Mouse (Mus musculus) testis, adult 2 months (tissue): ENCODE results near the gene Aqp7. TPM values are rescaled to one million over a fixed set of nuclear protein-coding genes. Genes with fewer than 3 reads are reported as not detected.
A peak's percentile ranks its signal among the peaks of the same experiment; 100 is the strongest.

Experiments used
- H3K27ac ChIP-seq: fragments of 200-500 bp; 2 replicates; pipeline ENCODE4 v1.5.1; 2012; ENCODE audit warnings: low read depth, low read length; ENCODE audit not compliant: control insufficient read depth, insufficient read depth
- H3K27me3 ChIP-seq: fragments of 200-500 bp; 2 replicates; pipeline ENCODE4 v1.6.1; 2012; ENCODE audit warnings: mild to moderate bottlenecking, low read length, moderate library complexity; ENCODE audit not compliant: control insufficient read depth, insufficient read depth
- H3K36me3 ChIP-seq: fragments of 200-500 bp; 2 replicates; pipeline ENCODE4 v1.6.1; 2012; ENCODE audit warnings: mild to moderate bottlenecking, low read length; ENCODE audit not compliant: control insufficient read depth, insufficient read depth
- H3K4me1 ChIP-seq: fragments of 200-500 bp; 2 replicates; pipeline ENCODE4 v1.6.1; 2012; ENCODE audit warnings: low read length; ENCODE audit not compliant: control insufficient read depth, insufficient read depth
- H3K4me3 ChIP-seq: fragments of 200-500 bp; 2 replicates; pipeline ENCODE4 v1.5.1; 2012; ENCODE audit warnings: low read depth, mild to moderate bottlenecking, low read length, moderate library complexity, mixed read lengths; ENCODE audit not compliant: control insufficient read depth
- CTCF ChIP-seq: fragments of 200-500 bp; IDR thresholded peaks from 2 replicates; pipeline ENCODE4 v1.5.1; 2012; ENCODE audit warnings: low read depth, mild to moderate bottlenecking, inconsistent platforms, low read length, moderate library complexity; ENCODE audit not compliant: control insufficient read depth, insufficient read depth, insufficient replicate concordance
- POLR2A ChIP-seq: fragments of 200-500 bp; IDR thresholded peaks from 2 replicates; pipeline ENCODE4 v1.6.1; 2012; ENCODE audit warnings: low read depth, mild to moderate bottlenecking, inconsistent platforms, low read length, moderate library complexity; ENCODE audit not compliant: control insufficient read depth
- polyA plus RNA-seq: library from polyadenylated mRNA; depleted of rRNA; stranded (reverse); fragments of >200 nt; gene quantifications from 2 replicates; pipeline ENCODE4 v1.2.3, GENCODE M21; 2012; rRNA removed

Gene Aqp7
- polyA plus RNA-seq: 174 and 180 TPM in 2 replicates

GRCm38 (mm10) chr4:41047524-41048271 is at the start of gene Aqp7:
TSS of gene Aqp7 (minus strand) at chr4:41048139.
- Histone ChIP-seq H3K27ac (peak within 1 kb of the TSS; percentile 39; the same call in 1 of the 2 replicates), H3K27me3 (no peaks in the 10 kb centered on the region), H3K36me3 (no peaks in the 10 kb centered on the region), H3K4me1 (peaks cover 5% of the 10 kb centered on the region; the same call in 1 of the 2 replicates), H3K4me3 (peak within 1 kb of the TSS; percentile 89)
- TF ChIP-seq CTCF (no peak), POLR2A (peak; percentile 62)

DNA sequence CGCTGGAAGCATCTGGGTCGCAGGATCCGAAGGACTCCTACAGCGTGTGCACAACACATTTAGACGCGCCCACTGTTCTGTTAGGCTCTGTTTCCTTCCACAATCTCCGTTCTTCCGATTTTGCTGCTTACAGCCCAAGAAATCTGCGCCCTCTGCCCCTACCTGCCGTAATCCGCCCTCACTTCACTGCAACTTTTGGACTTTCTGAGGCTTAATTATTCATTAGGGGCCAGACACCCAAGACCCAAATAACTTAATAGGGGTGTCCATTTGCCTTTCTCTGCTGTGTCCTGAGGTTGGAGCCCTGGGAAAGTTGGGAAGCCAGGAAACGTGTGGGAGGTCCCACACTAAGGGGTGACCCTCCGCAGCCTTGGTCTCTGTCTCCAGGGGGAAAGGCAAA is 49.4 kb upstream of the Aqp7 start:
- no peaks in the 10 kb centered on the region for H3K36me3 ChIP-seq
- no peak for TF ChIP-seq POLR2A
- no peak for TF ChIP-seq CTCF
- no peaks in the 10 kb centered on the region; the same call in 1 of the 2 replicates for H3K27me3 ChIP-seq
- no peak overlapping the region for H3K27ac ChIP-seq
- peak overlapping the region; percentile 61 for H3K4me3 ChIP-seq
- H3K4me1 ChIP-seq: peaks cover 18% of the 10 kb centered on the region

DNA sequence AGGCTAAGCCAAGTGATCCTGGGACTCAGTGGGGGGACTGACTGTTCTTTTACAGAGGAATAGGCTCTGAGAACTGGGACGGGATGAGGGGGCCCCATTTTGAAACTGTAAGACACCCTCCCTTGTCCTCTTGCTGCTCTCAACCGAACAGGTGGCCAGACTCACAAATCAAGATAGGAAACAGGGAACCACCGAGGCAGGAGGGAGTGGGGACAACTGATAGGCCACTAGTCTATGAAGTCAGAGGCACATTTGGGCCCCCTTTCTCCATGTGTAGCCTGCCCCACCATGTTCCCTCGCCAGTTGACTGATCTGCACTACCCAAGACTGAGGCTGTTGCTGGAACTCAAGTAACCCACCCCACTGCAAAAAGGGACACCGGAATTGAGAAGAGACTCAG is 48.9 kb upstream of the Aqp7 start:
- Histone ChIP-seq H3K4me1 (peaks cover 18% of the 10 kb centered on the region), H3K36me3 (no peaks in the 10 kb centered on the region), H3K4me3 (no peak overlapping the region), H3K27ac (no peak overlapping the region), H3K27me3 (no peaks in the 10 kb centered on the region; the same call in 1 of the 2 replicates)
- TF ChIP-seq CTCF (no peak), POLR2A (no peak)

GRCm38 (mm10) chr4:41096169-41096568 is 48.2 kb upstream of the Aqp7 start:
- Histone ChIP-seq H3K36me3 (no peaks in the 10 kb centered on the region), H3K4me3 (no peak overlapping the region), H3K27me3 (no peaks in the 10 kb centered on the region; the same call in 1 of the 2 replicates), H3K27ac (no peak overlapping the region), H3K4me1 (peaks cover 18% of the 10 kb centered on the region)
- TF ChIP-seq POLR2A (no peak), CTCF (no peak)

- TF ChIP-seq CTCF: no peak
- no peak for TF ChIP-seq POLR2A
- peaks cover 18% of the 10 kb centered on the region for H3K4me1 ChIP-seq
- no peaks in the 10 kb centered on the region for H3K36me3 ChIP-seq
- H3K27ac ChIP-seq: no peak overlapping the region
- no peaks in the 10 kb centered on the region; the same call in 1 of the 2 replicates for H3K27me3 ChIP-seq
- peak overlapping the region; percentile 20 for H3K4me3 ChIP-seq
Measured at GRCm38 (mm10) chr4:41094361-41094760, 46.4 kb upstream of the Aqp7 start.

- TF ChIP-seq POLR2A (no peak), CTCF (no peak)
- no peaks in the 10 kb centered on the region for H3K36me3 ChIP-seq
- no peaks in the 10 kb centered on the region; the same call in 1 of the 2 replicates for H3K27me3 ChIP-seq
- H3K4me3 ChIP-seq: no peak overlapping the region
- no peak overlapping the region for H3K27ac ChIP-seq
- peaks cover 12% of the 10 kb centered on the region for H3K4me1 ChIP-seq
Measured at GRCm38 (mm10) chr4:41092958-41093357, 45.0 kb upstream of the Aqp7 start.

GRCm38 (mm10) chr4:41091391-41091790 is 43.5 kb upstream of the Aqp7 start:
- Histone ChIP-seq H3K4me3 (no peak overlapping the region), H3K27me3 (no peaks in the 10 kb centered on the region), H3K27ac (no peak overlapping the region), H3K36me3 (no peaks in the 10 kb centered on the region), H3K4me1 (peaks cover 6% of the 10 kb centered on the region)
- no peak for TF ChIP-seq CTCF
- no peak for TF ChIP-seq POLR2A

DNA sequence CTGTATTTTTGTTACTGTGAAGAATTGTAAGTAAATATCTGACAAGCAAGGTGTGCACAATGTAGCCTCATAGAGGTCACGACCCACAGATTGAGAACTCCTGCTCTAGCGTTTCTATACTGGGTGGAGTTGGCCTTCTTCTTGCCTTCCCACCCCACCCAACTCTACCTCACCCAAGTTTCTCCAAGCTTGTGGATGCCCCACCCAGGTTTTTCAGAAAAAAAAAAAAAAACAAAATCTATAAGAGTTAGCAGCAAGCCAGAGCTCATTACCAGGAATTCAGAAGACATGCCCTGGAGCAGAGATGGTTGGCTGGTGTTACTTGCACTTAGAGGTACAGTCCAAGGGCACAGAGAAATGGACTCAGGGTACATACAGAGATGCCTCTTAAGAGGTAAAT is 41.8 kb upstream of the Aqp7 start:
- H3K4me3 ChIP-seq: no peak overlapping the region
- H3K36me3 ChIP-seq: no peaks in the 10 kb centered on the region
- TF ChIP-seq CTCF (no peak), POLR2A (no peak)
- H3K27ac ChIP-seq: no peak overlapping the region
- H3K27me3 ChIP-seq: no peaks in the 10 kb centered on the region
- peaks cover 6% of the 10 kb centered on the region for H3K4me1 ChIP-seq
